Mouse (Mus musculus): ENCODE measurements around the gene Tbc1d2b.
A peak's percentile ranks its signal among the peaks of the same experiment; 100 is the strongest.

- TF ChIP-seq POLR2A (IDR thresholded peaks at IDR 0.05; ENCODE audit: extremely low read depth, insufficient read depth, low read length): no peak
- TF ChIP-seq CTCF (IDR thresholded peaks at IDR 0.05; ENCODE audit: low read depth, low read length): peak; percentile 56
Measured at GRCm38 (mm10) chr9:90227171-90227570, 43.4 kb downstream of the Tbc1d2b start.

Measured in liver, adult 2 months (tissue).